Mouse (Mus musculus) adipocyte (in vitro differentiated cells): Measurements from ENCODE around the gene Robo2.

Experiments used
- DNase-seq: peaks from one replicate; pipeline ENCODE4 v3.0.0-alpha.2; 2016; ENCODE audit warnings: low spot score

Gene Robo2

GRCm38 (mm10) chr16:74321666-74322371 lies 89.8 kb downstream of the Robo2 start:
- DNase-seq: no peak

GRCm38 (mm10) chr16:74316150-74316549 lies 95.5 kb downstream of the Robo2 start:
- no peak for DNase-seq

GRCm38 (mm10) chr16:74313222-74313621 lies 98.4 kb downstream of the Robo2 start:
- DNase-seq: no peak

GRCm38 (mm10) chr16:74307543-74307887 lies 104.1 kb downstream of the Robo2 start:
- DNase-seq: no peak

- DNase-seq: no peak
These were observed 104.6 kb downstream of the Robo2 start for GRCm38 (mm10) chr16:74306876-74307542.

- no peak for DNase-seq
These were observed 123.7 kb downstream of the Robo2 start for GRCm38 (mm10) chr16:74287878-74288277.

- no peak for DNase-seq
These were observed 129.1 kb downstream of the Robo2 start for GRCm38 (mm10) chr16:74282549-74282948.

- no peak for DNase-seq
These were observed 134.6 kb downstream of the Robo2 start for GRCm38 (mm10) chr16:74276855-74277573.

- no peak for DNase-seq
These were observed 137.0 kb downstream of the Robo2 start for GRCm38 (mm10) chr16:74274596-74274995.

- no peak for DNase-seq
These were observed 138.6 kb downstream of the Robo2 start for GRCm38 (mm10) chr16:74272993-74273392.

GRCm38 (mm10) chr16:74258241-74258640 lies 153.4 kb downstream of the Robo2 start:
- DNase-seq: no peak

GRCm38 (mm10) chr16:74244452-74244851 lies 167.2 kb downstream of the Robo2 start:
- DNase-seq: no peak

- DNase-seq: no peak
These were observed 170.1 kb downstream of the Robo2 start for GRCm38 (mm10) chr16:74241534-74241933.

GRCm38 (mm10) chr16:74237411-74237930 lies 174.2 kb downstream of the Robo2 start:
- no peak for DNase-seq

- no peak for DNase-seq
These were observed 177.1 kb downstream of the Robo2 start for GRCm38 (mm10) chr16:74234393-74235059.

- DNase-seq: no peak
These were observed 178.0 kb downstream of the Robo2 start for GRCm38 (mm10) chr16:74233596-74233995.

- DNase-seq: no peak
These were observed 184.3 kb downstream of the Robo2 start for GRCm38 (mm10) chr16:74227285-74227684.

GRCm38 (mm10) chr16:74225423-74226272 lies 186.0 kb downstream of the Robo2 start:
- DNase-seq: no peak

- no peak for DNase-seq
These were observed 189.1 kb downstream of the Robo2 start for GRCm38 (mm10) chr16:74222501-74222900.

GRCm38 (mm10) chr16:74216879-74217415 lies 194.7 kb downstream of the Robo2 start:
- no peak for DNase-seq

- no peak for DNase-seq
These were observed 195.8 kb downstream of the Robo2 start for GRCm38 (mm10) chr16:74215791-74216190.
